Mouse (Mus musculus) myocyte (in vitro differentiated cells): ENCODE results near the gene Zbtb24. TPM values are rescaled to one million over a fixed set of nuclear protein-coding genes. Genes with fewer than 3 reads are reported as not detected.

Experiments
- H3K27me3 ChIP-seq: one replicate; pipeline ENCODE4 v1.6.1; 2011; ENCODE audit not compliant: control insufficient read depth, insufficient read depth, insufficient read length
- H3K36me3 ChIP-seq: one replicate; pipeline ENCODE4 v1.6.1; 2011; ENCODE audit not compliant: control insufficient read depth, insufficient read depth
- H3K4me2 ChIP-seq: one replicate; pipeline ENCODE4 v1.6.1; 2011; ENCODE audit warnings: low read depth, control low read depth
- H3K4me3 ChIP-seq: one replicate; pipeline ENCODE4 v1.5.1; 2011; ENCODE audit warnings: mild to moderate bottlenecking, control low read depth, moderate library complexity
- H3K79me2 ChIP-seq: one replicate; pipeline ENCODE4 v1.6.1; 2011; ENCODE audit not compliant: control insufficient read depth, insufficient read depth
- H3ac ChIP-seq: one replicate; pipeline ENCODE4 v1.6.1; 2011; ENCODE audit not compliant: control insufficient read depth, insufficient read length
- CEBPB ChIP-seq: IDR thresholded peaks from 2 replicates; pipeline ENCODE4 v1.6.1; 2011; ENCODE audit warnings: mild to moderate bottlenecking, moderate library complexity; ENCODE audit not compliant: poor library complexity, insufficient read depth, severe bottlenecking
- E2F4 ChIP-seq: IDR thresholded peaks from one replicate; pipeline ENCODE4 v1.6.1; 2011; ENCODE audit warnings: mild to moderate bottlenecking, control low read depth, moderate library complexity; ENCODE audit not compliant: insufficient read depth
- MAX ChIP-seq: IDR thresholded peaks from one replicate; pipeline ENCODE4 v1.6.1; 2011; ENCODE audit warnings: low read depth, mild to moderate bottlenecking, control low read depth
- MYOD1 ChIP-seq, 3 experiments: IDR thresholded peaks; one replicate each; pipeline ENCODE4 v1.6.1; 2011; ENCODE audit warnings: control low read depth in 2 of 3, low read depth in 2 of 3, mild to moderate bottlenecking in 2 of 3, moderate library complexity in 1 of 3; ENCODE audit not compliant: insufficient read length in 2 of 3, control insufficient read depth in 1 of 3
- MYOG ChIP-seq, 3 experiments: IDR thresholded peaks; one replicate each; pipeline ENCODE4 v1.6.1; 2011; ENCODE audit warnings: control low read depth in 2 of 3, low read depth in 2 of 3, mild to moderate bottlenecking in 2 of 3; ENCODE audit not compliant: insufficient read length in 2 of 3, control insufficient read depth in 1 of 3, insufficient read depth in 1 of 3
- POLR2A ChIP-seq: IDR thresholded peaks from one replicate; pipeline ENCODE4 v1.6.1; 2011; ENCODE audit warnings: low read depth, mild to moderate bottlenecking, control low read depth, moderate library complexity; ENCODE audit not compliant: insufficient read length
- POLR2AphosphoS2 ChIP-seq: IDR thresholded peaks from one replicate; pipeline ENCODE4 v1.6.1; 2011; ENCODE audit warnings: low read depth, control low read depth; ENCODE audit not compliant: insufficient read length
- REST ChIP-seq: IDR thresholded peaks from one replicate; pipeline ENCODE4 v1.6.1; 2011; ENCODE audit warnings: mild to moderate bottlenecking, control low read depth, moderate library complexity; ENCODE audit not compliant: insufficient read depth, insufficient read length
- SRF ChIP-seq: IDR thresholded peaks from one replicate; pipeline ENCODE4 v1.6.1; 2011; ENCODE audit warnings: low read depth; ENCODE audit not compliant: control insufficient read depth, insufficient read length
- TCF12 ChIP-seq: IDR thresholded peaks from one replicate; pipeline ENCODE4 v1.6.1; 2011; ENCODE audit warnings: mild to moderate bottlenecking, control low read depth; ENCODE audit not compliant: poor library complexity, insufficient read depth, severe bottlenecking
- TCF3 ChIP-seq: IDR thresholded peaks from one replicate; pipeline ENCODE4 v1.6.1; 2011; ENCODE audit warnings: low read depth, control low read depth; ENCODE audit not compliant: insufficient read length
- USF1 ChIP-seq: IDR thresholded peaks from one replicate; pipeline ENCODE4 v1.6.1; 2011; ENCODE audit warnings: low read depth, mild to moderate bottlenecking, control low read depth, moderate library complexity
- polyA plus RNA-seq: library from polyadenylated mRNA; unstranded; fragments of >200 nt; fragmentation: generic; extraction: Trizol; gene quantifications from one replicate; pipeline ENCODE4 v1.2.1, GENCODE M21; 2012; ENCODE audit warnings: missing spikeins

Gene Zbtb24
- polyA plus RNA-seq, 1 experiment = 7.6 TPM

DNA sequence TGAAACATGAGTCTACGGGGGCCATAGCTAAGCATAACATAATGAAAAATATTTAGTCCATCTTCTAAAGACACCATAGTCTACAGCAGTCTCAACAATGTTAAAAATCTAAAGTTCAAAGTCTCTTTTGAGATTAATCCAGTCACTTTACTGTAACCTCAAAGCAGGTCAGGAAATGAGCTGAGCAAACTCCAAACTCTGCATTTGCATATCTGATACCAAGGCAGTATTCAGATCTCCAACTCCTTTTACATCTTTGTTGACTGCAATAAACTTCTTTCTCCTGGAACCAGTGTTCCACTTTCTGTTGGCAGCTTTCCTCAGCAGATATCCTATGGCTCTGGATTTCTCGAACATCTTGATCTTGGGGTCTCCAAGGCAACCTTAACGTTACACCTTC is 20.5 kb downstream of the Zbtb24 start:
- Histone ChIP-seq H3K4me3 (no peak overlapping the region), H3K36me3 (no peaks in the 10 kb centered on the region), H3K79me2 (no peaks in the 10 kb centered on the region), H3K4me2 (no peak overlapping the region), H3K27me3 (no peaks in the 10 kb centered on the region), H3ac (no peak overlapping the region)
- no peak for TF ChIP-seq POLR2AphosphoS2
- no peak for TF ChIP-seq MYOD1 (IDR thresholded peaks at IDR 0.05; ENCODE audit: control insufficient read depth in 1 of 3, insufficient read length in 2 of 3, low read depth in 2 of 3)

DNA sequence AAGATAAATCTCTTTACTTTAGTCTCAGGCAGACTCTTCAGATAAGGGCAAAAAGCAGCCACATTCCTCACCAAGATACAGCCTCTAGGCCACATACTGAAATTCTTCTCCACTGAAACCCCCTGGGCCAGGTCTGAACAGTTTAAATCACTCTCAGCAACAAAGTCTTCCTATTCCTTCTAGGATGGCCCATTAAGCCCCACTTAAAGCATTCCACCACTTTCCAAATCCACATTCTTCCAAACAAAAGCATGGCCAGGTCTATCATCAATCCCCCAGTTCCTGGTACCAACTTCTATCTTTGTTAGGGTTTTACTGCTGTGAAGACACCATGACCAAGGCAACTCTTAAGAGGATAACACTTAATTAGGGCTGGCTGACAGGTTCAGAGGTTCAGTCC is 22.4 kb downstream of the Zbtb24 start:
- Histone ChIP-seq H3K36me3 (no peaks in the 10 kb centered on the region), H3K4me3 (no peak overlapping the region), H3ac (no peak overlapping the region), H3K79me2 (no peaks in the 10 kb centered on the region), H3K27me3 (no peaks in the 10 kb centered on the region), H3K4me2 (no peak overlapping the region)
- TF ChIP-seq TCF12 = no peak
- TF ChIP-seq TCF3 = no peak
- no peak for TF ChIP-seq CEBPB
- no peak for TF ChIP-seq REST
- TF ChIP-seq POLR2AphosphoS2 = no peak
- TF ChIP-seq MYOD1 (IDR thresholded peaks at IDR 0.05; ENCODE audit: control insufficient read depth in 1 of 3, insufficient read length in 2 of 3, low read depth in 2 of 3) = no peak
- TF ChIP-seq POLR2A = no peak
- no peak for TF ChIP-seq E2F4
- no peak for TF ChIP-seq MYOG (IDR thresholded peaks at IDR 0.05; ENCODE audit: control insufficient read depth in 1 of 3, insufficient read depth in 1 of 3, insufficient read length in 2 of 3, low read depth in 2 of 3)
- TF ChIP-seq MAX = no peak
- TF ChIP-seq SRF = no peak
- no peak for TF ChIP-seq USF1

DNA sequence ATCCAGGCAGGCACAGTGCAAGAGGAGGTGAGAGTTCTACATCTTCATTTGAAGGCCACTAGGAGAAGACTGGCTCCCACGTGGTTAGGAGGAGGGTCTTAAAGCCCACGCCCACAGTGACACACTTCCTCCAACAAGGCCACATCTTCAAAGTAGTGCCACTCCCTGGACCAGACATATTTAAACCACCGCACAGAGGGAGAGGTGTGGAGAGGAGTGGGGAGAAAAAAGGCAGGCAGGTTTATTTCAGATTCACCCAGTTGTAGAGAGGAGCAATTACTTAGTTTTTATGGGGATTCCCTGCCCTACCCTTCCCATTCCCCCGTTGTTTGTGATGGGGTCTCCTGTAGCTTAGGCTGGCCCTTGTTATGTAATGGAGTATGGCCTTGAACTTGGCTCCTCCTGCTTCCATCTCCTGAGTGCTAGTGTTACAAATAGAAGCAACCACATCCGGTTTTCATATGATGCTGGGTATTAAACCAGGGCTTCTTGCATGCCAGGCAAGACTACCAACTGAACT is 22.8 kb downstream of the Zbtb24 start:
- Histone ChIP-seq H3K4me2 (no peak overlapping the region), H3K79me2 (no peaks in the 10 kb centered on the region), H3K4me3 (no peak overlapping the region), H3K27me3 (no peaks in the 10 kb centered on the region), H3ac (no peak overlapping the region), H3K36me3 (no peaks in the 10 kb centered on the region)
- TF ChIP-seq POLR2AphosphoS2 (no peak), TCF3 (no peak), E2F4 (no peak), CEBPB (no peak), REST (no peak), MYOG (IDR thresholded peaks at IDR 0.05; ENCODE audit: control insufficient read depth in 1 of 3, insufficient read depth in 1 of 3, insufficient read length in 2 of 3, low read depth in 2 of 3) (no peak), MYOD1 (IDR thresholded peaks at IDR 0.05; ENCODE audit: control insufficient read depth in 1 of 3, insufficient read length in 2 of 3, low read depth in 2 of 3) (no peak)

DNA sequence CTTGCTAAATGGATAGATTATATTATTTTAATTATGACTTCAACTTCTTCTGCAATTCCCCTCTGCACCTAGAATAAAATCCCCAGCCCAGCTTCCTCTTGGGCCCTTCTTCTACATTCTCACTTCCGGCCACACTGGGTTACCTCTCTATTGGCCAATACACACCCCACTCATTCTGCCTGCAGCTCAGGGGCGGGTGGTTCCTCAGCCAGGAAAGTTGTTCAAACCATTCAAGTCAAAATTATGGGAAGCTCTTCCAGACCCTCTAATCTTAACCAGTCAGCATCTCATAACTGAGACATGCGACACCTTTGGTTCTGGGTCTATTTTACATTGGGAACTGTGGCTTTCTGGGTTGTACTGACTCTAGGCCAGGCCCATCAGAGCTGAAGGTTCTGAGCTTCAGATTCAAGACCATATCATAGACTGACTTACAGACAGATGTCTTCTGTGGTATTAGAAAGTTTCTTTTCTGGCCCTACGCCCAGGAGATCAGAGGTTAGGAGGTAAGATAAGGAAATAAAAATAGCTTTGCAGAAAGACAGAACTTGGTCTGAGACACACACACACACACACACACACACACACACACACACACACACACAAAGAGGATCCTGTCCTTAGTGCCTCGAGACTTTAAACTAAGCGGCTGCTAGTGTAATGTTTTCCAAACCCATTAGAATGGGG is 23.7 kb downstream of the Zbtb24 start:
- Histone ChIP-seq H3ac (no peak overlapping the region), H3K4me2 (no peak overlapping the region), H3K27me3 (no peaks in the 10 kb centered on the region), H3K79me2 (no peaks in the 10 kb centered on the region), H3K36me3 (no peaks in the 10 kb centered on the region), H3K4me3 (no peak overlapping the region)
- TF ChIP-seq USF1 (no peak), SRF (no peak), MYOG (IDR thresholded peaks at IDR 0.05; ENCODE audit: control insufficient read depth in 1 of 3, insufficient read depth in 1 of 3, insufficient read length in 2 of 3, low read depth in 2 of 3) (no peak), MAX (no peak), POLR2AphosphoS2 (no peak), E2F4 (no peak), MYOD1 (IDR thresholded peaks at IDR 0.05; ENCODE audit: control insufficient read depth in 1 of 3, insufficient read length in 2 of 3, low read depth in 2 of 3) (no peak), REST (no peak), POLR2A (no peak), TCF12 (no peak)

DNA sequence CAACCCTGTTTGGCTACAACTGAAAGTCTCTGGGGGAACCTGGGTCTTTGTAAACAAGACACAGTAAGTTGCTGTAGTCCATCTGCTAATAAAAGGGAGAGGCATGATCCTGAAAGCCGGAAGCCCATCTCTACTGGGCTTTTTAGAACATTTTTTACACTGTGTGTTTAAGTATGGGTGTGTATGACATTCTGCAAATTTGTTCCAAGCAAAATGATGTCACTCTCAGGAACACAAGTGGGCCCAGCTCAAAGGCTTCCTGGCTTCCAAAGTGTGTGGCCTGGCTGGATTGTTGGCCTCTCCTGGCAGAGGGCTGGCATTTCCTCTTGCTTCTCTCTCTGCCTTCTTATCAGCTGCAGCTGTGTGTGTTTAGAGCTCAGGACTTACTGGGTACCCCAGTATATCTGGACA is 24.8 kb downstream of the Zbtb24 start:
- Histone ChIP-seq H3K4me2 (peak overlapping the region; percentile 89), H3K36me3 (no peaks in the 10 kb centered on the region)
- peak in 1 of 3 experiments; percentile 63 for TF ChIP-seq MYOG (IDR thresholded peaks at IDR 0.05; ENCODE audit: control insufficient read depth in 1 of 3, insufficient read depth in 1 of 3, insufficient read length in 2 of 3, low read depth in 2 of 3)
- TF ChIP-seq MYOD1 (IDR thresholded peaks at IDR 0.05; ENCODE audit: control insufficient read depth in 1 of 3, insufficient read length in 2 of 3, low read depth in 2 of 3) = peak in 2 of 3 experiments; percentile 21 to 30
- no peak for TF ChIP-seq E2F4

More for the DNA sequence above, 24.8 kb downstream of the Zbtb24 start:
- no peak overlapping the region for H3ac ChIP-seq
- no peaks in the 10 kb centered on the region for H3K27me3 ChIP-seq
- H3K79me2 ChIP-seq = no peaks in the 10 kb centered on the region
- H3K4me3 ChIP-seq = no peak overlapping the region
